Mouse (Mus musculus) heart, embryonic 15.5 days (tissue): Measurements from ENCODE around the gene Kti12. TPM values are rescaled to one million over a fixed set of nuclear protein-coding genes. Genes with fewer than 3 reads are reported as not detected.
A peak's percentile ranks its signal among the peaks of the same experiment; 100 is the strongest.

ENCODE experiments used
- ATAC-seq: fragments of 200-750 bp; cut with Nextera tagmentation; replicated peaks from 2 replicates; pipeline ENCODE4 v1.8.0; 2017; ENCODE audit warnings: low read depth, moderate TSS enrichment; ENCODE audit not compliant: insufficient number of reproducible peaks, insufficient read depth, low FRiP score
- H3K27ac ChIP-seq: fragments of 300-500 bp; sonication (generic); 2 replicates; pipeline ENCODE4 v1.5.1; 2015; ENCODE audit warnings: mild to moderate bottlenecking, inconsistent platforms
- H3K27me3 ChIP-seq: fragments of 300-500 bp; sonication (generic); 2 replicates; pipeline ENCODE4 v1.6.1; 2015; ENCODE audit warnings: inconsistent platforms
- H3K36me3 ChIP-seq: fragments of 300-500 bp; sonication (generic); 2 replicates; pipeline ENCODE4 v1.6.1; 2015; ENCODE audit warnings: mild to moderate bottlenecking, inconsistent platforms
- H3K4me1 ChIP-seq: fragments of 300-500 bp; sonication (generic); replicated peaks from 2 replicates; pipeline ENCODE4 v1.6.1; 2015; ENCODE audit warnings: inconsistent platforms
- H3K4me2 ChIP-seq: fragments of 300-500 bp; sonication (generic); 2 replicates; pipeline ENCODE4 v1.6.1; 2015; ENCODE audit warnings: inconsistent platforms, mild to moderate bottlenecking, moderate library complexity
- H3K4me3 ChIP-seq: fragments of 300-500 bp; sonication (generic); 2 replicates; pipeline ENCODE4 v1.5.1; 2015; ENCODE audit warnings: mild to moderate bottlenecking, inconsistent platforms
- H3K9ac ChIP-seq: fragments of 300-500 bp; sonication (generic); 2 replicates; pipeline ENCODE4 v1.6.1; 2015; ENCODE audit warnings: mild to moderate bottlenecking, inconsistent platforms
- H3K9me3 ChIP-seq: fragments of 300-500 bp; sonication (generic); replicated peaks from 2 replicates; pipeline ENCODE4 v1.6.1; 2016; ENCODE audit warnings: inconsistent platforms
- WGBS: fragments of 180-500 bp; shearing (Covaris S2); methylation state at CpG from one replicate; pipeline ENCODE4 v1.1.7; 2015; ENCODE audit warnings: mixed read lengths; 5-methylcytosine and 5-hydroxymethylcytosine counted together
- polyA plus RNA-seq: library from polyadenylated mRNA; unstranded; fragments of >200 nt; fragmentation: Nextera tagmentation; extraction: Ambion mirVana; gene quantifications from 2 replicates; pipeline ENCODE4 v1.2.1, GENCODE M21; 2015

The Kti12 gene
- polyA plus RNA-seq, 1 experiment from 2014 or later, result 21.3 TPM

DNA sequence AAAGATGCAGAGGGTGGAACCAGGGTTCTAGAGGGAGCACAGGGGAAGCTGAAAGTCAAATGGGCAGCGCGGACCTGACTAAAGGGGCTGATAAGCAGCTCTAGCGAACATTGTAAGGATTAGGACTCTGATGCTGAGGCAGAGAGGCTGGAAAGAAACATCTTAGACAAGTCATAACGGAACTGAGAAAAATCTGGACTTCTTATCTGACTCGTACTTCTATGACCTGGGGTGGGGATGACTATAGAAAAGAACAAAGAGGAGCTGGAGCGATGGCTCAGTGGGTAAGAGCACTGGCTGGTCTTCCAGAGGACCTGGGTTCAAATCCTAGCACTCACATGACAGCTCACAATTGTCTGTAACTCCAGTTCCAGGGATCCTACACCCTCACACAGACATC, 30.3 kb downstream of the Kti12 start:
- Histone ChIP-seq H3K36me3 (no peaks in the 10 kb centered on the region), H3K4me3 (no peak overlapping the region), H3K9ac (no peak overlapping the region), H3K4me2 (no peak overlapping the region), H3K9me3 (no peaks in the 10 kb centered on the region), H3K27me3 (peaks cover 8% of the 10 kb centered on the region; the same call in 1 of the 2 replicates), H3K27ac (no peak overlapping the region), H3K4me1 (peaks cover 12% of the 10 kb centered on the region)
- 74% methylated on average over 6 of the region's 6 CpGs for WGBS
- no peak for ATAC-seq

DNA sequence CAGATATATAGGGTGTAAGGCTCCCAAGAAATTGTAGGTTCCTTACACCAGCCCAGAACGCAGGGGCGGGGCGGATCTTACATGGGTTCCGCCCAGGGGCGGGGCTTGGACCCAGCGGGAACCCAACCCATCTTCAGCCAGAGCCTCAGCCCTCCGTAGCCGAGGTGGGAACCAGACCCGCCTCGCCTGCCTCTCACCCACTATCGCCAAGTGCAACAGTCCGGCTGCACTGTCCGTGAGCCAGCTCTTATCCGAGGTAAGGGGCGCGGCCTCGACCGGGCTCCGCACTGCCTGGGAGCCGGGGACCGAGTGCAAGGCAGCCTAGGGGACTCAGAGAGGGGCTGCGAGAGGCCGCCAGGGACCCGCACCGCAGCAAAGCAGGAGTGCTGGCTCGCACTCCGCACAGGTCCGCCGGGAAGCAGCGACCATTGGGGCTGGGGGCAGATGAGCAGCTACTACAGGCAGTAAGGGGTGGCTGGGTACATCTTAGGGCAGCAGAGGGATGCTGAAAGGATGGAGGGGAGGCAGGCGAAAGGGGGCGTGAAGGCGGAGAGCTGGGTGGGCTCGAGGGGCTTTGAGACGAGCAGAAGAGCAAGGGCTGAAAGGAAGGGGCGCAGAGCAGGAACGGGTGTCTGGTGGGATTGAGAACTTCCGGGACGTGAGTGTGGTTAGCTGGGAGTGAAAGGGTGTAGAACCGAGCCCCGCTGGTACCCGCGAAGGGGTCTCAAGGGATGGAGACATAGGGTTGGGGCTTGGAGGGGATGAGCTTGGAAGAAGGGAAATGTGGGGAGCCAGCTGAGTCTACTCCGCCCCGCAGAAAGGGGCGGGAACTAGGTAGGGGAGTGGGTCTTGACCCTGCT, 31.6 kb downstream of the Kti12 start, which contains the start of gene Rab3b:
Gene Rab3b, plus strand, starts transcription at position 101 of the 860 bp plus-strand sequence.
- Histone ChIP-seq H3K4me2 (peak within 1 kb of the TSS; percentile 99), H3K36me3 (no peaks in the 10 kb centered on the region), H3K27me3 (peaks cover 8% of the 10 kb centered on the region; the same call in 1 of the 2 replicates), H3K9me3 (no peaks in the 10 kb centered on the region), H3K9ac (peak within 1 kb of the TSS; percentile 57), H3K4me3 (peak within 1 kb of the TSS; percentile 58), H3K27ac (no peak within 1 kb of the TSS), H3K4me1 (peaks cover 12% of the 10 kb centered on the region)
- under 1% methylated on average over 46 of the region's 46 CpGs for WGBS
- ATAC-seq, result peak; percentile 88

DNA sequence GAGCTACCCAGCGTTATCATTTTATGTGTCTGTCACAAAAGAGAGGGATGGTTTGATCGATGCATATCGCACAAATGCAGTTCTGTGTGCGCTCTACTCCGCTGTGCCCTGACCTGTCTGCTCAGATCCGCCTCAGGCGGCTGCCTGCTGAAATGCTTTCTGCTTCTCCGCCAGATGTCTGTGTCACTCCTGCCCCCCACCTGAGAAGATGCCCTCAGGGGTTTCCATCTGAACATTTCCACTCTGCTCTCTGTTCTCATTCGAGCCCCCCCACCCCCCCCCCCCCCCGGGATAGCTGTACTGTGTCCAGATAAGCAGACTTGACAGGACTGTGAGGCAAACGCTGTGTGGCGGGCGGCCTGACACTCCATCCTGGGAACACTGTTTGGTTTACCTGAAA, 36.2 kb downstream of the Kti12 start:
- peaks cover 9% of the 10 kb centered on the region for H3K4me1 ChIP-seq
- no peak overlapping the region for H3K27ac ChIP-seq
- H3K4me3 ChIP-seq, result no peak overlapping the region
- no peaks in the 10 kb centered on the region for H3K9me3 ChIP-seq
- H3K9ac ChIP-seq, result no peak overlapping the region
- no peak overlapping the region for H3K4me2 ChIP-seq
- H3K36me3 ChIP-seq, result no peaks in the 10 kb centered on the region
- WGBS, result 42% methylated on average over 13 of the region's 13 CpGs
- ATAC-seq, result no peak
- peaks cover 8% of the 10 kb centered on the region; the same call in 1 of the 2 replicates for H3K27me3 ChIP-seq

DNA sequence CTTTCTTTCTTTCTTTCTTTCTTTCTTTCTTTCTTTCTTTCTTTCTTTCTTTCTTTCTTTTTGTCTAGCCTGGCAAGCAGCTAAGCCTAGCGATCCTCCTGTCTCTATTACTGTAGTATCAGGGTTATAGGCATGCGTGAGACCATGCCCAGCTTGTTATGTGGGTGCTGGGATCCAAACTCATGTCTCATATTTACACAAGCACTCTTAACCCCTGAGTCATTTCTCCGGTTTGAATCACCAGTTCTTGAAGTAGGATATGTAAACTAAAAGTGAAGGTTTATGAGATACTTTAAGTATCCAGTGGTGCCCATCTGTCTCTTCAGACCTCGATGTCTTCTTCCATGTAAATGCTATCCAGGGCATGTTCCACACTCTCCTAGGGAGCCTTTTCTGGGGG, 39.9 kb downstream of the Kti12 start:
- Histone ChIP-seq H3K9ac (no peak overlapping the region), H3K4me1 (no peaks in the 10 kb centered on the region), H3K27me3 (no peaks in the 10 kb centered on the region), H3K27ac (no peak overlapping the region), H3K4me2 (no peak overlapping the region), H3K36me3 (no peaks in the 10 kb centered on the region), H3K9me3 (no peaks in the 10 kb centered on the region), H3K4me3 (no peak overlapping the region)
- WGBS, result 79% methylated on average over 4 of the region's 4 CpGs
- ATAC-seq, result no peak

DNA sequence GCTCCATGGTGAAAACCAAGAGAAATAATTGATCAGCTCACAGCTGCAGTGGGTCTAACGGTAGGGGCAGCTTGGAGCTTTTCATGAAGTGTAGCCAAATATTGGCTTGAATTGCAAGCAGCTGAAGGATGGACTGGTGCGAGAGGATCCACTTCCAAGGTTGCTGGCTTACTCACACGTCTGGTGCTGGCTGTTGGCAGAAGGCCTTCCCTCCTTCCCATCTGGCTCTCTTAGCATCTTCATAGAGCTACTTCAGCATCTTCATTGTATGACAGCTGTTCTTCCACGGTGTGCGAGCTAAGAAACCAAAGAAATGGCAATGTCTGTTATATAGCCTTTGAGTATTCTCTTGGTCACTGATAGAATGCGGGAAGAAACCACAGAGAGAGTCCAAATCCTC, 43.3 kb downstream of the Kti12 start:
- H3K9me3 ChIP-seq, result no peaks in the 10 kb centered on the region
- H3K4me2 ChIP-seq, result no peak overlapping the region
- ATAC-seq, result no peak
- H3K27ac ChIP-seq, result no peak overlapping the region
- no peaks in the 10 kb centered on the region for H3K36me3 ChIP-seq
- H3K4me3 ChIP-seq, result no peak overlapping the region
- WGBS, result 79% methylated on average over 6 of the region's 6 CpGs
- no peaks in the 10 kb centered on the region for H3K4me1 ChIP-seq
- no peak overlapping the region for H3K9ac ChIP-seq
- no peaks in the 10 kb centered on the region for H3K27me3 ChIP-seq

Other genes starting within 250 kb of the Kti12 start
- gene Cc2d1b, start 227.8 kb upstream of the Kti12 start, polyA plus RNA-seq, result 15.9 and 18.9 TPM in 2 replicates
- gene 3110021N24Rik, start 128.1 kb upstream of the Kti12 start, polyA plus RNA-seq, result 1.0 and 1.8 TPM in 2 replicates
- gene Zfyve9, start 67.0 kb upstream of the Kti12 start, polyA plus RNA-seq, result 2.8 and 3.0 TPM in 2 replicates
- 135 and 166 TPM in 2 replicates for gene Btf3l4, start 14.2 kb upstream of the Kti12 start, polyA plus RNA-seq
- gene Txndc12, start 13.2 kb upstream of the Kti12 start, polyA plus RNA-seq, result 107 and 122 TPM in 2 replicates
- 1.3 and 1.8 TPM in 2 replicates for gene A730015C16Rik, start 834 bp downstream of the Kti12 start, polyA plus RNA-seq
- gene Rab3b, start 31.3 kb downstream of the Kti12 start, polyA plus RNA-seq, result 4.5 and 11.2 TPM in 2 replicates
- 44.6 and 51.8 TPM in 2 replicates for gene Nrd1, start 152.9 kb downstream of the Kti12 start, polyA plus RNA-seq